Mouse (Mus musculus): ENCODE data around the gene Gm11569.
A peak's percentile ranks its signal among the peaks of the same experiment; 100 is the strongest.
"Not testable (repeated sequence)": the region's sequence is repeated elsewhere in the genome, so short reads cannot be mapped to it uniquely, and the experiment has no call there.

Gm11569 gene

DNA sequence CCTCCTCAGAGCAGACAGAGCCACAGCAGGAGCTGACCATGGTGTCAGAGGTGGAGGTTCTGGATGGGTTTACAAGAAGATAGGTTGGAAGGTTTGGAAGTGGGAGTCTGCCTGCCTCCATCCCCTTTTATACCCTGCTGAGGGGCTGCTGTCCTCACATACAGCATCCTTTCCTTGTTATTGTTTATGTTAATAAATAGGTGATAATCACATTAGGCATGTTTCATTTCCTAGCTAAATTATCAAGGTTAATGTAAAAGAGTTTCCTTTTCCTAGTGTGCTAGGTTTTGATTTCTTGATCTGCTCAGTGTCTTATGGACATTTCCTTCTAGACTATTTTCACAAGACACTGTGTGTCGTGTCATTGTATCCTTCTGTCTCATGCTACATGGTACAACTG lies at the start of gene Gm11569:
Gm11569 (minus strand) TSS at position 101 of the 400 bp plus-strand sequence.
- DNase-seq: not testable (repeated sequence)

DNA sequence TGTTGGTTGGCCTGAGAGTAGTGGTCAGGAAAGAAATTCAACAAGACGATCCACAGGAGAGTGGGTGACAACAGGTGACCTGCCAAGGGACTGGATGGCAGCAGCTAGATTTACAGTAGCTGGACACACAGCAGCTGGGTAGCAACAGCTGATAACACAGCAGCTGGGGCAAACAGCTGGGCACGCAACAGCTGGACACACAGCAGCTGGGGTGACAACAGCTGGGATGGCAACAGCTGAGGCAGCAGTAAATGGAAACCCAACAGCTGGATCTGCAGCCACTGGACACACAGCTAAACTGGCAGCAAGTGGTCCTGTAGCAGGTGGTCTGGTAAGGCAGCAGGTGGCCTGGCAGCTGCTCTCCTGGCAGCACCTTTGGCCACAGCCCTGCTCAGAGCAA lies 48.0 kb upstream of the Gm11569 start:
- no peak for DNase-seq

DNA sequence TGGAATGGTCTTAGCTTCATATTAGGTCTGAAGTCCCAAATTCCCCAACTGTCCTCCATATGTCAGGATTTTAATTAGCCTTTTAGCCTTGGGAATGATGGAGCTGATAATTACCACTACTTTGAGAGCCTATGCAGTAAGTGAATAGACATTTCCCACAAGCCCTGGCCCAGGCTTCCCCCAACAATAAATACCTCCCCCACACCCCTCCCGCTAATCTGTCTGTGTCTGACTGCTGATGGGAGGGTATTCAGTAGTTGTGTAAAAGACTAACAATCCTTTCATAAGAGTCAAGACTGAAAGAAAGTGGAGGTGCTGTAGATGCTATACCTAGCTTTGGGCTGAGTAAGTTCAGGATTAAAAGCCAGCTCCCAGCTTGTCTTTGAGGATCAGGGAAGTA lies 43.5 kb upstream of the Gm11569 start:
- no peak for DNase-seq

DNA sequence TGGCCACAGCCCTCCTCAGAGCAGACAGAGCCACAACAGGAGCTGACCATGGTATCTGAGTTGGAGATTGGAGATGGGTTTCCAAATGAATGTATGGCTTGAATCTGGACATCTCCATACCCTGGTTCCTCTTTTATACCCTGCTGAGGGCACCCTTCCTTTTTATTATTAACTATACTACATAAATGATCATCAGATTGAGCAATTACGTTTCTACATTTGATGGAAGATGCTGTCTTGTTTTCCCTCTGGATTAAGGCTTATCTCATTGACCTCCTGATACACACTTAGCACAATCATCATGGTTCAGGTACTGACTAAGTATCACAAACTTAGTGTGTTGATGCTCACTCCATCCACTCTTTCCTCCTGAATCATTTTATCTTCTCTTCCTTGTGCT lies 39.2 kb upstream of the Gm11569 start, which contains the start of gene 2300003K06Rik:
2300003K06Rik (minus strand) TSS at position 101 of the 400 bp plus-strand sequence.
- DNase-seq: no peak

DNA sequence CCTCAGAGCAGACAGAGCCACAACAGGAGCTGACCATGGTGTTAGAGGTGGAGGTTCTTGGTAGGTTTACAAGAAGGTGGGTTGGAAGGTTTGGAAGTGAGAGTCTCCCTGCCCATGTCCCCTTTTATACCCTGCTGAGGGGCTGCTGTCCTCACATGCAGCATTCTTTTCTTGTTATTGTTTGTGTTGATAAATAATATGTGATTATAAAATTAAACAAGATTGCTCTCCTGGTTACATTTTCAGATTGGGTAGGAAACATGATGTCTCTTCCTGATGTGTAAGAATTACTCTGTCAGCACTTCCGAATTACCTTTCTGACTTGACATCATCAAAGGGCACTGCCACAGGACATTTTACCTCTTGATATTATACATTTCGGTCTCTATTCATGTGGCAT lies 16.8 kb upstream of the Gm11569 start, which contains the start of gene Gm11564:
Gm11564 (minus strand) TSS at position 101 of the 400 bp plus-strand sequence.
- DNase-seq: not testable (repeated sequence)

DNA sequence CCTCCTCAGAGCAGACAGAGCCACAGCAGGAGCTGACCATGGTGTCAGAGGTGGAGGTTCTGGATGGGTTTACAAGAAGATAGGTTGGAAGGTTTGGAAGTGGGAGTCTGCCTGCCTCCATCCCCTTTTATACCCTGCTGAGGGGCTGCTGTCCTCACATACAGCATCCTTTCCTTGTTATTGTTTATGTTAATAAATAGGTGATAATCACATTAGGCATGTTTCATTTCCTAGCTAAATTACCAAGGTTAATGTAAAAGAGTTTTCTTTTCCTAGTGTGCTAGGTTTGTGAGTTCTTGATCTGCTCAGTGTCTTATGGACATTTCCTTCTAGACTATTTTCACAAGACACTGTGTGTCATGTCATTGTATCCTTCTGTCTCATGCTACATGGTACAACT lies 11.1 kb upstream of the Gm11569 start, which contains the start of gene Krtap4-13:
Krtap4-13 (minus strand) TSS at position 101 of the 400 bp plus-strand sequence.
- not testable (repeated sequence) for DNase-seq

DNA sequence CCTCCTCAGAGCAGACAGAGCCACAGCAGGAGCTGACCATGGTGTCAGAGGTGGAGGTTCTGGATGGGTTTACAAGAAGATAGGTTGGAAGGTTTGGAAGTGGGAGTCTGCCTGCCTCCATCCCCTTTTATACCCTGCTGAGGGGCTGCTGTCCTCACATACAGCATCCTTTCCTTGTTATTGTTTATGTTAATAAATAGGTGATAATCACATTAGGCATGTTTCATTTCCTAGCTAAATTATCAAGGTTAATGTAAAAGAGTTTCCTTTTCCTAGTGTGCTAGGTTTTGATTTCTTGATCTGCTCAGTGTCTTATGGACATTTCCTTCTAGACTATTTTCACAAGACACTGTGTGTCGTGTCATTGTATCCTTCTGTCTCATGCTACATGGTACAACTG lies 5.6 kb upstream of the Gm11569 start, which contains the start of gene Gm11554:
Gm11554 (minus strand) TSS at position 101 of the 400 bp plus-strand sequence.
- DNase-seq: not testable (repeated sequence)

DNA sequence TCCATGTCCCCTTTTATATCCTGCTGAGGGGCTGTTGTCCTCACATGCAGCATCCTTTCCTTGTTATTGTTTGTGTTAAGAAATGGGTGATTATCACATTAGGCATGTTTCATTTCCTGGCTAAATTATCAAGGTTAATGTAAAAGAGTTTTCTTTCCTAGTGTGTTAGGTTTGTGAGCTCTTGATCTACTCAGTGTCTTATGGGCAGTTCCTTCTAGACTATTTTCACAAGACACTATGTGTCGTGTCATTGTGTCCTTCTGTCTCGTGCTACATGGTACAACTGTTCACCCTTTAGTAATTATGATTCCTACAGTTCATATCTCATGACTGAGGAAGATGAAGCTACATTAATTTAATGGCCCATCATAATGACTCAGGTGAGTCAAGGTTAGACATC lies 5.4 kb downstream of the Gm11569 start, which contains the start of gene Gm11596:
Gm11596 (minus strand) TSS at position 101 of the 400 bp plus-strand sequence.
- no peak for DNase-seq

DNA sequence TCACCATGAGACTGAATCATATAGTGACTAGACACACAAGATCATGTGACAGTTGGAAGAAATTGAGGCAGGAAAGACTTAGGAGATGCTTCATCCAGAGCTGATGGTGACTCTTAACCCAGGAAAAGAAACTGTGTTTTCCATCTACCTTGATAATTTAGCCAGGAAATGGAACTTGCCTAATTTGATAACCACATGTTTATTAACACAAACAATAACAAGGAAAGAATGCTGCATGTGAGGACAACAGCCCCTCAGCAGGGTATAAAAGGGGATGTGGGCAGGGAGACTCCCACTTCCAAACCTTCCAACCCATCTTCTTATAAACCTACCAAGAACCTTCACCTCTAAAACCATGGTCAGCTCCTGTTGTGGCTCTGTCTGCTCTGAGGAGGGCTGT lies 13.8 kb downstream of the Gm11569 start, which contains the start of gene Krtap4-9:
Krtap4-9 (plus strand) TSS at position 301 of the 400 bp plus-strand sequence.
- not testable (repeated sequence) for DNase-seq

DNA sequence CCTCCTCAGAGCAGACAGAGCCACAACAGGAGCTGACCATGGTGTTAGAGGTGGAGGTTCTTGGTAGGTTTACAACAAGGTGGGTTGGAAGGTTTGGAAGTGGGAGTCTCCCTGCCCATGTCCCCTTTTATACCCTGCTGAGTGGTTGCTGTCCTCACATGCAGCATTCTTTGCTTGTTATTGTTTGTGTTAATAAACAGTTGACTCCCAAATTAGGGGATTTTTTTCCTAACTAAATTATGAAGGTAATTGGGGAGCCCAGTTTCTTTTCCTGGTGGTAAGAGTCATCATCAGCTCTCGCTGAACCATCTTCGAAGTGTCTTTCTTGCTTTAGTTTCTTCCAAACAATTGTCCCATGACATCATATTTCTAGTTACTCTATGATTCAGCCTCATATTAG lies 18.1 kb downstream of the Gm11569 start, which contains the start of gene Krtap4-8:
Krtap4-8 (minus strand) TSS at position 101 of the 400 bp plus-strand sequence.
- DNase-seq: no peak

DNA sequence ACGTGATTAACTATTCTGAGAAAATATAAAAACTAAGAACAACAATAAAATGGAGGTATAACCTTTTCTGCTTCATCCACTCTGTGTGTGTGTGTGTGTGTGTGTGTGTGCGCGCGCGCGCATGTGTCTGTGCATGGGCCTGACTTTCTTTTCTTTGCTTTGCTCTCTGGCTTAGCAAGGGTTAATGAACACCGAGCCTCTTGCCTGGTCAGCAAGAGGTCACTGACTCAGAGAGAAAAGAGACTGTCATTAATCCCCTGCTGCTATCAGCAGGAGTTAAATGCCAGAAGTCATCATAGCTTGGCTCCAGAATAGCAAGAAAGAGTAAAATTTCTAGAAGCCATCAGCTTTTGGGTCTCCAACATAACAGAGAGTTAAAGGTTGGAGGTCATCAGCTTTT lies 20.3 kb downstream of the Gm11569 start:
- DNase-seq: peak in 1 of 2 experiments; percentile 13

DNA sequence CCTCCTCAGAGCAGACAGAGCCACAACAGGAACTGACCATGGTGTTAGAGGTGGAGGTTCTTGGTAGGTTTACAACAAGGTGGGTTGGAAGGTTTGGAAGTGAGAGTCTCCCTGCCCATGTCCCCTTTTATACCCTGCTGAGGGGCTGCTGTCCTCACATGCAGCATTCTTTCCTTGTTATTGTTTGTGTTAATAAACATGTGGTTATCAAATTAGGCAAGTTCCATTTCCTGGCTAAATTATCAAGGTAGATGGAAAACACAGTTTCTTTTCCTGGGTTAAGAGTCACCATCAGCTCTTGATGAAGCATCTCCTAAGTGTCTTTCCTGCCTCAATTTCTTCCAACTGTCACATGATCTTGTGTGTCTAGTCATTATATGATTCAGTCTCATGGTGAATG lies 25.9 kb downstream of the Gm11569 start, which contains the start of gene Gm11595:
Gm11595 (minus strand) TSS at position 101 of the 400 bp plus-strand sequence.
- not testable (repeated sequence) for DNase-seq

DNA sequence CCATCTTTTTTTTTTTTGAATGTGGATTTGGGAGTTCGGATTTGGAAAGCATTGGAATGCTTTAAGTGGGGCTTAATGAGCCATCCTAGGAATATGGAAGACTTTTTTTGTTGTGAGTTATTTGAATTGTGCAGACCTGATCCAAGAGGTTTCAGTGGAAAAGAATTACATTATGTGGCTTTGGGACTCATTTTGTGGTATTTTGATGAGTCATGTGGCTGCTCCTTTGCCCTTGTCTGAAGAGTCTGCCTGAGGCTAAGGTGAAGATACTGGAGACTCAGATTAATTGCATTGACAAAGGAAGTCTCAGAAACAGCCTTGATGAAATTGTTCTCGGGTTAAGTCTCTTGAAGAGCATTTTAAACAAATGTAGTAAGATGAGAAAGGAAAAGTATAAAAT lies 30.3 kb downstream of the Gm11569 start:
- DNase-seq: no peak

DNA sequence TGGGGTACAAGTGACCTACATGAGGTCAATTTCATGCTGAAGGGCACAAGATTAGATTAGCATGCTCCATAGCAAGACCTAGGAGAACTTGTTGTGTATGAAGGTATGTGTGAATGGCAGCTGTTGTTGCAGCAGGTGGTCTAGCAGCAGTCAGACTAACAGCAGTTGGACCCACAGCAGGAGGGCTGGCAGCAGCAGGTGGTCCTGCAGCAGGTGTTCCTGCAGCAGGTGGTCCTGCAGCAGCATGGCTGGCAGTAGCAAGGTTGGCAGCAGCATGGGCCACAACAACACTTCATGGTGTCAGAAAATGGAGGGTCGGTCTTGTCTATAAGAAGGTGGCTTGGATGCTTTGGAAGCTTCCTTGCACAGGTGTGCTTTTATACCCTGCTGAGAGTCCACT lies 39.9 kb downstream of the Gm11569 start:
- DNase-seq: no peak

Data from kidney, postnatal 36 days (tissue).